Mouse (Mus musculus) limb, embryonic 12.5 days (tissue): ENCODE measurements around the gene Arpc1a. TPM values are rescaled to one million over a fixed set of nuclear protein-coding genes. Genes with fewer than 3 reads are reported as not detected.
A peak's percentile ranks its signal among the peaks of the same experiment; 100 is the strongest.
"Not testable (repeated sequence)": the region's sequence is repeated elsewhere in the genome, so short reads cannot be mapped to it uniquely, and the experiment has no call there.

Experiments used
- ATAC-seq: fragments of 200-750 bp; cut with Nextera tagmentation; 2 replicates; pipeline ENCODE4 v1.8.0; 2017; ENCODE audit warnings: low read depth, moderate TSS enrichment; ENCODE audit not compliant: insufficient number of reproducible peaks, insufficient read depth, low FRiP score, low TSS enrichment
- H3K27ac ChIP-seq: fragments of 300-500 bp; sonication (generic); 2 replicates; pipeline ENCODE4 v1.5.1; 2016; ENCODE audit warnings: mild to moderate bottlenecking, moderate library complexity
- H3K27me3 ChIP-seq: fragments of 300-500 bp; sonication (generic); 2 replicates; pipeline ENCODE4 v1.6.1; 2016; ENCODE audit warnings: mild to moderate bottlenecking, moderate library complexity
- H3K36me3 ChIP-seq: fragments of 300-500 bp; sonication (generic); 2 replicates; pipeline ENCODE4 v1.6.1; 2016; ENCODE audit warnings: mild to moderate bottlenecking, moderate library complexity
- H3K4me1 ChIP-seq: fragments of 300-500 bp; sonication (generic); replicated peaks from 2 replicates; pipeline ENCODE4 v1.6.1; 2016
- H3K4me2 ChIP-seq: fragments of 300-500 bp; sonication (generic); 2 replicates; pipeline ENCODE4 v1.6.1; 2016; ENCODE audit warnings: mild to moderate bottlenecking, moderate library complexity
- H3K4me3 ChIP-seq: fragments of 300-500 bp; sonication (generic); replicated peaks from 2 replicates; pipeline ENCODE4 v1.5.1; 2016; ENCODE audit warnings: mild to moderate bottlenecking
- H3K9ac ChIP-seq: fragments of 300-500 bp; sonication (generic); replicated peaks from 2 replicates; pipeline ENCODE4 v1.6.1; 2016; ENCODE audit warnings: mild to moderate bottlenecking, moderate library complexity
- H3K9me3 ChIP-seq: fragments of 300-500 bp; sonication (generic); 2 replicates; pipeline ENCODE4 v1.6.1; 2016; ENCODE audit warnings: mild to moderate bottlenecking, moderate library complexity
- WGBS: fragments of 180-500 bp; shearing (Covaris S2); methylation state at CpG from one replicate; pipeline ENCODE4 v1.1.7; 2016; 5-methylcytosine and 5-hydroxymethylcytosine counted together
- polyA plus RNA-seq: library from polyadenylated mRNA; unstranded; fragments of >200 nt; fragmentation: Nextera tagmentation; extraction: Ambion mirVana; gene quantifications from 2 replicates; pipeline ENCODE4 v1.2.1, GENCODE M21; 2016

The Arpc1a gene
- 139 and 142 TPM in 2 replicates for polyA plus RNA-seq

DNA sequence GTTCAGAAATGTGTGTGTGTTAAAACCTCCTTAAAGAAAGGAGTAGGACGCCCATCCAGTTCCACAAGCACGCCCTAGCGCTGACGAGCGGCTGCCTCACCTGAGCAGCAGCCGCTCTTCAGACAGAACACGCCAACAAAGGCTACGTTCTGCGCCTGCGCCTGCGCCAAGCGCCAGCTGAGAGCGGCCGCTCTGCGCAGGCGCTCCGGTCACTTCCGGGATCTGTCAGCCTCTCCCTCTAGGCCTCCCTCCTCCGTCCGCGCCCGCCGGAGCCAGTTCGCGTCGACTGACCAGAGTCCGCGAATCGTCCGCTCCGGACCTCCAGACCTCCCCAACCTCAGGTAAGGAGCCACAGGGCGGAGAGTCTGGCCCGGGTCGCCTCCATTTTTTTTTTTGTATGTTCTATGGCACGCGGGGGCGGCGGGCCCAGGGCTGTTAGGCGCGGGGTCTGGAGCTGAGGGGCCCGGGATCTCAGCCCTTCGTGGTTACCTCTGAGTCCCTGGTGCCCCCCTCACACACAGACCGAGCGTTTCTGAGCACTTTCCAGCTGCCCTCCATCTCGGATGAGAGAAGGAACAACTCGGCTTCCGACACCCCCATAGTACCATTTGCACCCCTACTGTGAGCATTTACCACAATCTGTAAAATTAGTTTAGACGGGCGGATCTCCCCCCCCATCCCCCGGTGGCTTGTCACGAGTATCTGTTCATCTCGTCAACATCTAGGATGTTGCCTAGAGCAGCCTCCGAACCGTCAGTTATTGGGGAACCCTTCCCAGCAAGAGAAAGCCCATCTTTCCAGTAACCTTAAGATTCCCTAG, at the start of gene Arpc1a, which contains the start of gene Kpna7:
Gene Arpc1a, plus strand, starts transcription at position 199 of the 820 bp plus-strand sequence.
Gene Kpna7, minus strand, starts transcription at position 399 of the 820 bp plus-strand sequence.
- peak within 1 kb of the TSS; percentile 87 for H3K4me2 ChIP-seq
- peak; percentile 86 for ATAC-seq
- H3K9ac ChIP-seq, result peak within 1 kb of the TSS; percentile 85
- no peaks in the 10 kb centered on the region for H3K27me3 ChIP-seq
- H3K36me3 ChIP-seq, result peaks cover 21% of the 10 kb centered on the region; the same call in 1 of the 2 replicates
- no peaks in the 10 kb centered on the region for H3K9me3 ChIP-seq
- under 1% methylated on average over 54 of the region's 54 CpGs for WGBS
- peak within 1 kb of the TSS; percentile 79; the same call in 1 of the 2 replicates for H3K27ac ChIP-seq
- H3K4me1 ChIP-seq, result peaks cover 9% of the 10 kb centered on the region; the same call in 1 of the 2 replicates
- peak within 1 kb of the TSS; percentile 79 for H3K4me3 ChIP-seq

DNA sequence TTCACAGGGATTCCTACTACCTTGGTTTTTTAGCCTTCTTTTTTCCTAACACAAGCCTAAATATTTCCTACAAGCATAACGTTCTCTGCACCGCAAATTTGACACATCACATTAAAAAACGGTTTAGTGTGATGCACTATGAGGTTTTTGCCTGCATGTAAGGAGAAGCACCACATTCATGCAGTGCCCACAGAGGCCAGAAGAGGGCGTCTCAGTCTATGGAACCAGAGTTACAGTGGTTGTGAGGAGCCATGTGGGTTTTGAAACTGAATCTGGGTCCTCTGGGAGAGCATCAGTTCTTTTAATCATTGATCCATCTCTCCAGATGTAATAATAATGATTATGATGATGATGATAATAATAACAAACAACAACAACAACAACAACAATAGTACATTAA, 42.0 kb upstream of the Arpc1a start:
- ATAC-seq, result no peak
- Histone ChIP-seq H3K27me3 (no peaks in the 10 kb centered on the region), H3K36me3 (no peaks in the 10 kb centered on the region), H3K4me3 (no peak overlapping the region), H3K27ac (no peak overlapping the region), H3K4me1 (no peaks in the 10 kb centered on the region), H3K9ac (no peak overlapping the region), H3K9me3 (no peaks in the 10 kb centered on the region), H3K4me2 (no peak overlapping the region)
- WGBS, result 48% methylated on average over 4 of the region's 4 CpGs

DNA sequence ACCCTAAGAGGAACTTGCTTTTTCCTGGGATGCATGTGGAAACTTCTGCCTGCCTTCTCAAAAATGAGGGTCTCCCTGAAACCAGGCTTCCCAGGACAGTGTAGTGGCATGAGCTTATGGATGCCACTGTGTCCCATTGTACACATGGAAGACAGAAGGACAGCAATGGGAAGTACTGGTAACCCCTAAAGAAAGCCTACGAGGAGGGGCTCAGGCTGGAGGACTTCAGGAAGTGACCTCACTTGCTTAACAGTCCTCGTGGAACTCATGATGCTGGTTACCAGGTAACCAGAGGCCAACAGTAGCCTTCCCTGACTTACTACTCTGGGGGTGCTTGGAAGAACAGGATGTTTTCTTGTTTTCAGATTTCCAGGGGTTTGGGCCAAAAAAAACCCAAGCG, 40.9 kb upstream of the Arpc1a start, which contains the start of gene 1700018F24Rik:
Gene 1700018F24Rik, plus strand, starts transcription at position 301 of the 400 bp plus-strand sequence.
- H3K4me3 ChIP-seq, H3K4me2 ChIP-seq, H3K36me3 ChIP-seq, H3K4me1 ChIP-seq, ATAC-seq, H3K27ac ChIP-seq, H3K9ac ChIP-seq, H3K27me3 ChIP-seq, H3K9me3 ChIP-seq: not testable (repeated sequence)
- 68% methylated on average over 3 of the region's 3 CpGs for WGBS

DNA sequence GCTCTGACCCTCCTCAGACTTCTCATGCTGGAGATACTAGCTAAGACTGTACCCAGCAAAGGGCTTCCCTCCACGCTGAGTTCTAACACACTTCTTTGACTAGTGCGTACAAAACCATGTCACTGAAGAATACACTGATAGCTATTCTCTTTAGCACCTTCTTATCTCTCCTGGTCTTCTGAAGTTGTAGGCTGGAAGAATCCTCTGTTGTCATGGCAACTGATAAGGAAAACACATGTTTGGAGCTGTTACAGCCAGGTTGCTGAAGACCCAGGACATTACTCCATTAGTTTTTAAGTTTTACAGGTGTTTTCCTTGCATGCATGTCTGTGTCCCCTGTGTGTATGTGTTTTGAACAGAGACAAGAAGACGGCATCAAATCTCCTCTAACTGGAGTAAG, 29.4 kb upstream of the Arpc1a start:
- not testable (repeated sequence) for H3K4me2 ChIP-seq, H3K36me3 ChIP-seq, H3K27me3 ChIP-seq, H3K9ac ChIP-seq, H3K27ac ChIP-seq, ATAC-seq, H3K4me3 ChIP-seq, H3K4me1 ChIP-seq, H3K9me3 ChIP-seq
- WGBS, result 67% methylated on average over 3 of the region's 3 CpGs

DNA sequence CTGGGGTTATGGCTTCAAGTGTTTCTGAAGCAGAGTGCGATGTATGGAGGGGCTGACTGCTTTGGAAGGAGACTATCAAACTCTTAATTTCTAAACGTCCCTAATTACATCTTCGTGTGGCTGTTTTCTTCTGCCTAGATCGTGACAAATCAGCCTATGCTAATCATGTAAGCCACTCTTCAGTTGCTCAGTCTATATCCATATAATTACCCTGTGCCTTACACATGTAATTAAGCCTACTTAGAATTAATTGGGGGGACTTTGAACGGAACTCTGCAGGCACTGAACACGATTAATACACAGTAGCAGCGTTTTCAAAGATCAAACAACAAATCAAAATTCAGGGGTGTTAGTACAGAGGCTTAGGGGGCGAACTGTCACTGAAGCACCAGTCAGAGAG, 25.7 kb upstream of the Arpc1a start:
- ATAC-seq, result no peak
- WGBS, result 79% methylated on average over 8 of the region's 8 CpGs

DNA sequence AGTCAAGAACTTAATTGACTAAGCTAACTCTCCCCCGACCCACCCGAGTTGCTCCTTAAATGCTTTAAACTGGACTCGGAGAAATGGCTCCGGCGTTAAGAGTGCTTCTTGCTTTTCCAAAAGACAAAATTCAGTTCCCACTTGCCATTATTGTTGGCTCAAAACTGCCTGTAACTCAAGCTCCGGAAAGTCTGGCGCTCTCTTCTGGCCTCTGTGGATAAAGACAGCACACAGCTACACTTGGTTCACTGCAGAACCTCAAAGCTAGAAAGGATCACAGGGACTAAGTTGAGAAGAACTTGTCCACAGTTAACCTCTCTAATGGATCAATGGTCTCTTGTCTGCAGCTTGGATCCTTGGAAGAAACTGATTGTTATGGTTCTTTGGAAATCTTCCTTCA, 24.9 kb upstream of the Arpc1a start:
- Histone ChIP-seq H3K4me2 (no peak overlapping the region), H3K27me3 (no peaks in the 10 kb centered on the region), H3K36me3 (no peaks in the 10 kb centered on the region), H3K9me3 (no peaks in the 10 kb centered on the region), H3K4me1 (no peaks in the 10 kb centered on the region), H3K9ac (no peak overlapping the region), H3K4me3 (no peak overlapping the region), H3K27ac (no peak overlapping the region)
- ATAC-seq, result no peak
- 86% methylated on average over 7 of the region's 7 CpGs for WGBS

More for the DNA sequence above, 25.7 kb upstream of the Arpc1a start:
- Histone ChIP-seq H3K4me3 (no peak overlapping the region), H3K4me2 (no peak overlapping the region), H3K27ac (no peak overlapping the region), H3K9me3 (no peaks in the 10 kb centered on the region), H3K9ac (no peak overlapping the region), H3K27me3 (no peaks in the 10 kb centered on the region), H3K36me3 (no peaks in the 10 kb centered on the region), H3K4me1 (no peaks in the 10 kb centered on the region)

DNA sequence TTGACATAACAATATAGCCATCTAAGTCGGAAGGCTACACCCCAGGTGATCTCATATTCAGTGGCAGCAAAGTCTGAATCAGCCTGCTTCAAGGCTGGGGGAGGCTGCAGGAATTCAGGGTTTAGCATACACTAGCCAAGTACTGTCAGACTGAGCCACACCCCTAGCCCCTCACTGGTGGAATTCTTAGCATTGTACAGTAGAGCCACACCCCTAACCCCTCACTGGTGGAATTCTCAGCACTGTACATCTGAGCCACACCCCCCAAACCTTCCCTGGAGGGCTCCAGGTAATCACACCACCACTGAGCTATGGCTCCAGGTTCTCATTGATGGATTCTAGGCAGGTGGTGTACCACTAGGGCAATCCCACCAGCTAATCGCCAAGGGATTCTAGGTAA, 24.1 kb upstream of the Arpc1a start:
- Histone ChIP-seq H3K4me1 (no peaks in the 10 kb centered on the region), H3K9ac (no peak overlapping the region), H3K9me3 (no peaks in the 10 kb centered on the region), H3K27me3 (no peaks in the 10 kb centered on the region), H3K4me2 (no peak overlapping the region), H3K27ac (no peak overlapping the region), H3K36me3 (no peaks in the 10 kb centered on the region), H3K4me3 (no peak overlapping the region)
- WGBS, result 73% methylated on average over 2 of the region's 2 CpGs
- ATAC-seq, result no peak

DNA sequence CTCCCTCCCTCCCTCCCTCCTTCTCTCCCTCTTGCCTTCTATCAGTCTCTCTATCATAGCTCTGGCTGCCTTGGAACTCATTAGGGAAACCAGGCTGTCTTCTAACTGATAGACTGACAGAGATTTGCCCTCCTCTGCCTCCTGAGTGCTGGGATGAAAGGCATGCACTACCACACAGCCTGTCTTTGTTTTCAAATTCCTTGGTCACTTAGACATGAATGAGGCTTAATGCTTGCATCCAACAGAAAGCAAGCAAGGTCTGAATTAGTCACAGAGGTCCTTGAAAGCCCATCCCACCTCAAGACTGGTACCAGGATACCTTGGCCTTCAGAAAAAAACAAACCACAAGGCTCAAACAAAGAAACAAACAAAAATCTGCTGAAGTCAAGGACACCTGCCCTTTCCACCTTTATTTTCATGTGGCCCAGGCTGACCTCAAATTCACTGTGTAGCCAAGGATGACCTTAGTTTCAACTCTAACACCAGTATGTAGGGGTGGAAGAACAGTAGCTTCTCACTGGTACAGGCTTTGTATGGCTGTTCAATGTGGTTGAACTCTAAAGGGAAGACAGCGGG, 18.8 kb upstream of the Arpc1a start:
- 93% methylated on average over 1 of the region's 1 CpGs for WGBS
- Histone ChIP-seq H3K4me1 (no peaks in the 10 kb centered on the region), H3K9me3 (no peaks in the 10 kb centered on the region), H3K27ac (no peak overlapping the region), H3K9ac (no peak overlapping the region), H3K36me3 (no peaks in the 10 kb centered on the region), H3K4me3 (no peak overlapping the region), H3K27me3 (no peaks in the 10 kb centered on the region; the same call in 1 of the 2 replicates), H3K4me2 (no peak overlapping the region)
- ATAC-seq, result no peak

DNA sequence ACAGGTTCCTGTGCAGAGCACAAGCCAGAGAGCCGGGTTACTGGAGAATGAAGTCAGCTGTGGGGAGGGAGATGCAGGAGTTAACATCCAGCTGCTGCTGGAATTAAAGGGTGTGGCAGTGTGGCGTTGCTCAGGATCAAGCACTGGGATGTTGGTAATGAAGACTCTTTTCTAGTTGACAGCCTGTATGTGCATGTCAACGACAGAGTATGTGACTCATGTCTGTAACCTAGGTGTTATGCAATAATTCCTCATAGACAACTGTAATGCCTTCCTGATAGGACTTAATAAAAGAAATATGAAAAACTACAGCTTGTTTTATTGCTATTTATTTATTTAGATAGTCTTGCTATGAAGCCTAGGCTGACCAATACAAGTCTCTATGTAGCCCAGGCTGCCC, 14.8 kb upstream of the Arpc1a start:
- no peaks in the 10 kb centered on the region for H3K36me3 ChIP-seq

DNA sequence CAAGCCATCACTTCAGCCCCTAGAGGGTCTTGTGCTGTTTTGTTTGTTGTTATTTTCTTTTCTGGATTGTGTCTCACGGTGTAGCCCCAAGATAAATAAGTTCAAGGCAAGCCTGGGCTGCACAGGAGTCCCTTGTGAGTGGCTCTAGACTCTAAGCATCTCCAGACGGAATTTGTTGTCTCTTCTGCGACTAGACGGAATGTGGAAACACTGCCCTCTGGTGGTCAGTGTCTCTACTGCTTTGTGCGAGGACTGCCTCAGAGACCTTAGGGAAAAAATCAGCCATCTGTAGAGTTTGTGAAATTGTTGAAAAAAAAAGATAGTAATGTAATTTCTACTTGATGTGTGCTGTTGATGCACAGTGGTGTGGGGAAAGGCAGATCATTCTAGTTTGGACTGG, 13.9 kb upstream of the Arpc1a start:
- Histone ChIP-seq H3K36me3 (no peaks in the 10 kb centered on the region), H3K4me1 (no peaks in the 10 kb centered on the region), H3K4me2 (no peak overlapping the region), H3K4me3 (no peak overlapping the region), H3K27me3 (no peaks in the 10 kb centered on the region; the same call in 1 of the 2 replicates), H3K9me3 (no peaks in the 10 kb centered on the region), H3K27ac (no peak overlapping the region), H3K9ac (no peak overlapping the region)
- no peak for ATAC-seq
- WGBS, result 1% methylated on average over 5 of the region's 5 CpGs

More for the DNA sequence above, 14.8 kb upstream of the Arpc1a start:
- no peaks in the 10 kb centered on the region for H3K4me1 ChIP-seq
- H3K9me3 ChIP-seq, result no peaks in the 10 kb centered on the region
- H3K9ac ChIP-seq, result no peak overlapping the region
- H3K4me3 ChIP-seq, result no peak overlapping the region
- 48% methylated on average over 3 of the region's 3 CpGs for WGBS
- H3K27ac ChIP-seq, result no peak overlapping the region
- no peak overlapping the region for H3K4me2 ChIP-seq
- no peak for ATAC-seq
- no peaks in the 10 kb centered on the region; the same call in 1 of the 2 replicates for H3K27me3 ChIP-seq

DNA sequence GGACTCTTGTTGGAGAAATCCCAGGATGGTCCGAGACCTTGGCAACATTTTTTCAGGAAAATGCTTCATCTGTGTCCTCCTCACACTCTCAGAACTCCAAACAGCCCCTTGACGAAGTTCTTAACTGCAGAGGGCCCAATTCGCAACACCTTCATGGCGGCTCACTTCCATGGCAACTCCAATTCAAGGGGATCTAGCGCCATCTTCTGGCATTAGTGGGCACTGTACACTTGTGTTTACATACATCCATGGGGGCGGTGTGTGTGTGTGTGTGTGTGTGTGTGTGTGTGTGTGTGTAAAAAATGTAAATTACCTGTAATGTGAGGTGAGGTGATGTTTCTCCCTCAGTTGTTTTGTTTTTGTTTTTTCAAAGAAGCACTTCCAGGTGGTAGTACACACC, 12.3 kb upstream of the Arpc1a start:
- H3K36me3 ChIP-seq, result no peaks in the 10 kb centered on the region
- H3K4me3 ChIP-seq, result no peak overlapping the region
- no peaks in the 10 kb centered on the region for H3K9me3 ChIP-seq
- no peak overlapping the region for H3K9ac ChIP-seq
- no peak overlapping the region for H3K4me2 ChIP-seq
- no peak for ATAC-seq
- no peaks in the 10 kb centered on the region for H3K4me1 ChIP-seq
- 41% methylated on average over 6 of the region's 6 CpGs for WGBS
- H3K27me3 ChIP-seq, result no peaks in the 10 kb centered on the region; the same call in 1 of the 2 replicates
- no peak overlapping the region for H3K27ac ChIP-seq
